Mouse (Mus musculus): ENCODE data around the gene Abca13. TPM values are rescaled to one million over a fixed set of nuclear protein-coding genes. Genes with fewer than 3 reads are reported as not detected.

The Abca13 gene
- polyA plus RNA-seq, 1 experiment from 2014 or later, result 0.03 TPM

GRCm38 (mm10) chr11:9705190-9705589, 513.4 kb downstream of the Abca13 start:
- H3K27ac ChIP-seq (replicated peaks in 1 of 2; ENCODE audit: control insufficient read depth in 1 of 2, insufficient read depth in 1 of 2, low read depth in 2 of 2, low read length in 2 of 2), result no peak overlapping the region
- no peaks in the 10 kb centered on the region for H3K4me1 ChIP-seq (ENCODE audit: control insufficient read depth in 2 of 2, insufficient read depth in 2 of 2, low read length in 2 of 2)
- 66% methylated on average over 3 of the region's 3 CpGs for WGBS
- no peaks in the 10 kb centered on the region for H3K27me3 ChIP-seq (ENCODE audit: control insufficient read depth, insufficient read depth, low read length)
- H3K4me3 ChIP-seq (ENCODE audit: control insufficient read depth in 1 of 2, insufficient read depth in 1 of 2, low read depth in 1 of 2, low read length in 2 of 2), result no peak overlapping the region
- no peaks in the 10 kb centered on the region for H3K36me3 ChIP-seq (ENCODE audit: control insufficient read depth, insufficient read depth, low read length)
- ATAC-seq (ENCODE audit: insufficient number of reproducible peaks, insufficient read depth, low FRiP score, low read depth), result no peak
- no peaks in the 10 kb centered on the region for H3K9me3 ChIP-seq (ENCODE audit: control insufficient read depth, low read length)
- H3K4me2 ChIP-seq (ENCODE audit: low read length), result no peak overlapping the region
- no peak overlapping the region for H3K9ac ChIP-seq (ENCODE audit: low read length)

GRCm38 (mm10) chr11:9727810-9728490, 536.2 kb downstream of the Abca13 start:
- 69% methylated on average over 2 of the region's 2 CpGs for WGBS
- Histone ChIP-seq H3K27me3 (ENCODE audit: control insufficient read depth, insufficient read depth, low read length) (no peaks in the 10 kb centered on the region), H3K9me3 (ENCODE audit: control insufficient read depth, low read length) (no peaks in the 10 kb centered on the region), H3K36me3 (ENCODE audit: control insufficient read depth, insufficient read depth, low read length) (no peaks in the 10 kb centered on the region), H3K27ac (replicated peaks in 1 of 2; ENCODE audit: control insufficient read depth in 1 of 2, insufficient read depth in 1 of 2, low read depth in 2 of 2, low read length in 2 of 2) (no peak overlapping the region), H3K4me3 (ENCODE audit: control insufficient read depth in 1 of 2, insufficient read depth in 1 of 2, low read depth in 1 of 2, low read length in 2 of 2) (no peak overlapping the region), H3K9ac (ENCODE audit: low read length) (no peak overlapping the region), H3K4me2 (ENCODE audit: low read length) (no peak overlapping the region), H3K4me1 (ENCODE audit: control insufficient read depth in 2 of 2, insufficient read depth in 2 of 2, low read length in 2 of 2) (no peaks in the 10 kb centered on the region)
- ATAC-seq (ENCODE audit: insufficient number of reproducible peaks, insufficient read depth, low FRiP score, low read depth), result no peak

- H3K4me1 ChIP-seq (ENCODE audit: control insufficient read depth in 2 of 2, insufficient read depth in 2 of 2, low read length in 2 of 2), result no peaks in the 10 kb centered on the region
- no peaks in the 10 kb centered on the region for H3K27me3 ChIP-seq (ENCODE audit: control insufficient read depth, insufficient read depth, low read length)
- H3K9ac ChIP-seq (ENCODE audit: low read length), result no peak overlapping the region
- no peak overlapping the region for H3K4me2 ChIP-seq (ENCODE audit: low read length)
- no peaks in the 10 kb centered on the region for H3K9me3 ChIP-seq (ENCODE audit: control insufficient read depth, low read length)
- no peak overlapping the region for H3K27ac ChIP-seq (replicated peaks in 1 of 2; ENCODE audit: control insufficient read depth in 1 of 2, insufficient read depth in 1 of 2, low read depth in 2 of 2, low read length in 2 of 2)
- no peak overlapping the region for H3K4me3 ChIP-seq (ENCODE audit: control insufficient read depth in 1 of 2, insufficient read depth in 1 of 2, low read depth in 1 of 2, low read length in 2 of 2)
- H3K36me3 ChIP-seq (ENCODE audit: control insufficient read depth, insufficient read depth, low read length), result no peaks in the 10 kb centered on the region
- ATAC-seq (ENCODE audit: insufficient number of reproducible peaks, insufficient read depth, low FRiP score, low read depth), result no peak
- 88% methylated on average over 1 of the region's 1 CpGs for WGBS
Observed at GRCm38 (mm10) chr11:9731300-9731699, 539.6 kb downstream of the Abca13 start.

Other genes with a start within 250 kb of the Abca13 start
- 0.11 TPM in 2 replicates for gene Pkd1l1, start 218.7 kb upstream of the Abca13 start, polyA plus RNA-seq (2014; fragmentation: Nextera tagmentation; extraction: Ambion mirVana)
- 14.4 and 15.1 TPM in 2 replicates for gene Hus1, start 180.8 kb upstream of the Abca13 start, polyA plus RNA-seq (2014; fragmentation: Nextera tagmentation; extraction: Ambion mirVana)
- gene Gm11992, start 143.3 kb upstream of the Abca13 start, polyA plus RNA-seq (2014; fragmentation: Nextera tagmentation; extraction: Ambion mirVana), result 3.5 and 4.2 TPM in 2 replicates
- 1.1 and 1.6 TPM in 2 replicates for gene Sun3, start 143.0 kb upstream of the Abca13 start, polyA plus RNA-seq (2014; fragmentation: Nextera tagmentation; extraction: Ambion mirVana)
- 41.7 and 44.4 TPM in 2 replicates for gene Upp1, start 73.8 kb upstream of the Abca13 start, polyA plus RNA-seq (2014; fragmentation: Nextera tagmentation; extraction: Ambion mirVana)